Mouse (Mus musculus) neural tube, embryonic 11.5 days (tissue): ENCODE data around the gene Tssk2. TPM values are rescaled to one million over a fixed set of nuclear protein-coding genes. Genes with fewer than 3 reads are reported as not detected.

Source experiments
- ATAC-seq: fragments of 200-750 bp; cut with Nextera tagmentation; 2 replicates; pipeline ENCODE4 v1.8.0; 2017; ENCODE audit warnings: moderate number of reproducible peaks, mild to moderate bottlenecking, moderate TSS enrichment, moderate library complexity; ENCODE audit not compliant: insufficient read depth, low FRiP score, low TSS enrichment
- DNase-seq: peaks from one replicate; pipeline ENCODE4 v3.0.0-alpha.2; 2015; ENCODE audit warnings: low spot score
- H3K27ac ChIP-seq: fragments of 300-500 bp; sonication (generic); 2 replicates; pipeline ENCODE4 v1.5.1; 2014; ENCODE audit warnings: low read depth, mild to moderate bottlenecking, low read length
- H3K27me3 ChIP-seq: fragments of 300-500 bp; sonication (generic); 2 replicates; pipeline ENCODE4 v1.6.1; 2014; ENCODE audit warnings: mild to moderate bottlenecking, low read length, mixed read lengths; ENCODE audit not compliant: control insufficient read depth, insufficient read depth
- H3K36me3 ChIP-seq: fragments of 300-500 bp; sonication (generic); 2 replicates; pipeline ENCODE4 v1.6.1; 2014; ENCODE audit warnings: mild to moderate bottlenecking, low read length, moderate library complexity, mixed read lengths; ENCODE audit not compliant: control insufficient read depth, insufficient read depth
- H3K4me1 ChIP-seq: fragments of 300-500 bp; sonication (generic); 2 replicates; pipeline ENCODE4 v1.6.1; 2014; ENCODE audit warnings: low read length, mixed read lengths; ENCODE audit not compliant: control insufficient read depth, insufficient read depth
- H3K4me2 ChIP-seq: fragments of 300-500 bp; sonication (generic); 2 replicates; pipeline ENCODE4 v1.6.1; 2014; ENCODE audit warnings: low read depth, mild to moderate bottlenecking, moderate library complexity
- H3K4me3 ChIP-seq: fragments of 300-500 bp; sonication (generic); 2 replicates; pipeline ENCODE4 v1.5.1; 2014; ENCODE audit warnings: low read depth, low read length
- H3K9ac ChIP-seq: fragments of 300-500 bp; sonication (generic); 2 replicates; pipeline ENCODE4 v1.6.1; 2014; ENCODE audit warnings: mild to moderate bottlenecking, low read length
- H3K9me3 ChIP-seq: fragments of 300-500 bp; sonication (generic); 2 replicates; pipeline ENCODE4 v1.6.1; 2016; ENCODE audit warnings: low read length; ENCODE audit not compliant: control insufficient read depth
- WGBS: fragments of 180-500 bp; shearing (Covaris S2); extraction: QIAGEN DNeasy Blood & Tissue Kit; methylation state at CpG from one replicate; pipeline ENCODE4 v1.1.7; 2014; 5-methylcytosine and 5-hydroxymethylcytosine counted together
- polyA plus RNA-seq: library from polyadenylated mRNA; unstranded; fragments of >200 nt; fragmentation: Nextera tagmentation; extraction: Ambion mirVana; gene quantifications from 2 replicates; pipeline ENCODE4 v1.2.1, GENCODE M21; 2014

Tssk2 gene
- polyA plus RNA-seq, 1 experiment from 2014 or later: 0.28 TPM

- DNase-seq: no peak
These were observed 32.7 kb upstream of the Tssk2 start for GRCm38 (mm10) chr16:17865770-17866169.

GRCm38 (mm10) chr16:17871248-17871647 lies 27.2 kb upstream of the Tssk2 start:
- no peak for ATAC-seq
- Histone ChIP-seq H3K27ac (no peak overlapping the region), H3K27me3 (no peaks in the 10 kb centered on the region), H3K9ac (no peak overlapping the region), H3K4me3 (no peak overlapping the region), H3K9me3 (no peaks in the 10 kb centered on the region), H3K4me1 (no peaks in the 10 kb centered on the region), H3K36me3 (0 out of 2 replicates have a peak, but pooled peaks cover 5% of the 10 kb centered on the region), H3K4me2 (no peak overlapping the region)
- WGBS: 90% methylated on average over 5 of the region's 5 CpGs
- DNase-seq: no peak

More at GRCm38 (mm10) chr16:17865770-17866169, 32.7 kb upstream of the Tssk2 start:
- H3K4me2 ChIP-seq: no peak overlapping the region
- 77% methylated on average over 6 of the region's 6 CpGs for WGBS
- H3K36me3 ChIP-seq: 0 out of 2 replicates have a peak, but pooled peaks cover 5% of the 10 kb centered on the region
- no peaks in the 10 kb centered on the region for H3K27me3 ChIP-seq
- no peaks in the 10 kb centered on the region for H3K4me1 ChIP-seq
- H3K9ac ChIP-seq: no peak overlapping the region
- no peak overlapping the region for H3K4me3 ChIP-seq
- no peak for ATAC-seq
- no peak overlapping the region for H3K27ac ChIP-seq
- no peaks in the 10 kb centered on the region for H3K9me3 ChIP-seq

GRCm38 (mm10) chr16:17872995-17873394 lies 25.4 kb upstream of the Tssk2 start:
- no peak overlapping the region for H3K4me3 ChIP-seq
- WGBS: 73% methylated on average over 4 of the region's 4 CpGs
- DNase-seq (no peak), ATAC-seq (no peak)
- H3K36me3 ChIP-seq: peaks cover 7% of the 10 kb centered on the region
- H3K4me1 ChIP-seq: no peaks in the 10 kb centered on the region
- H3K27me3 ChIP-seq: no peaks in the 10 kb centered on the region
- H3K27ac ChIP-seq: no peak overlapping the region
- H3K9ac ChIP-seq: no peak overlapping the region
- H3K9me3 ChIP-seq: no peaks in the 10 kb centered on the region
- no peak overlapping the region for H3K4me2 ChIP-seq

GRCm38 (mm10) chr16:17875174-17875573 lies 23.3 kb upstream of the Tssk2 start:
- Histone ChIP-seq H3K27ac (no peak overlapping the region), H3K4me3 (no peak overlapping the region), H3K9me3 (no peaks in the 10 kb centered on the region), H3K9ac (no peak overlapping the region), H3K27me3 (no peaks in the 10 kb centered on the region), H3K4me1 (no peaks in the 10 kb centered on the region), H3K36me3 (peaks cover 2% of the 10 kb centered on the region), H3K4me2 (no peak overlapping the region)
- no peak for DNase-seq
- WGBS: 88% methylated on average over 4 of the region's 4 CpGs
- ATAC-seq: no peak

DNA sequence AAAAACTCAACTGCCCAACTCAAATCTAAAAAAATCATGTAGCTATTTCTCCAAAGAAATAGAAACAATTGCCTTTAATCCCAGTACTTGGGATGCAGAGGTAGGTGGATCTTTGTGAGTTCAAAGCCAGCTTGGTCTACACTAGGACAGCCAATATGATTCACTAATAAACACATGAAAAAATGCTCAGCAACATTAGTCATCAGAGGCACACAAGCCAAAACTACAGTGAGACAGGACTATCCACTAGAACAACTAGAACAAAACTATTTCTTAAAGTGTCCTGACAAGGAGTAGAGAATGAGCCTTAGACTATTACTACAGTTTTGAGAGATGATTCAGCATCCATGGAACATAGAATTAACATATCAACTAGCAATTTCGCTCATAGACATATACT lies 22.3 kb upstream of the Tssk2 start:
- Histone ChIP-seq H3K27ac (no peak overlapping the region), H3K4me1 (no peaks in the 10 kb centered on the region), H3K27me3 (no peaks in the 10 kb centered on the region), H3K36me3 (peaks cover 2% of the 10 kb centered on the region), H3K4me3 (no peak overlapping the region), H3K9ac (no peak overlapping the region), H3K4me2 (no peak overlapping the region), H3K9me3 (no peaks in the 10 kb centered on the region)
- ATAC-seq: no peak
- no peak for DNase-seq
- WGBS: 89% methylated on average over 1 of the region's 1 CpGs

DNA sequence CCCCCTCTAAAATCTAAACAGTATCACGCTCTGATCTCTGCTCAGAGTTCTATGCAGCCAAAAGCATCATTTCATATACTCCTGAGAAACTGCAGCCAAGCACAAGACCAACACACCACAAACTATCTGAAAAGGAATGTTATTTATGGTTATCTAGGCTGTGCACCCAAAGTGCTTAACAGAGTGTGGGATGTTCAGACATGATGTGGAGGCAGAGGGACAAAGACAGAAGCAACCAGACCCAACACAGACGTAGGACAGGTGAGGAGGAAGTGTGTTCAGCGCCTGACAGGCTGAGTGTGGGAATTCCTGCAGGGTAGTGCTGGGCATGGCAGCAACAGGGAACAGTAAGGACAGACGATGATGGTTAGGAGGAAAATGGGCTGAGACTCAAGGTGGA lies 18.9 kb upstream of the Tssk2 start:
- WGBS: 90% methylated on average over 4 of the region's 4 CpGs

DNA sequence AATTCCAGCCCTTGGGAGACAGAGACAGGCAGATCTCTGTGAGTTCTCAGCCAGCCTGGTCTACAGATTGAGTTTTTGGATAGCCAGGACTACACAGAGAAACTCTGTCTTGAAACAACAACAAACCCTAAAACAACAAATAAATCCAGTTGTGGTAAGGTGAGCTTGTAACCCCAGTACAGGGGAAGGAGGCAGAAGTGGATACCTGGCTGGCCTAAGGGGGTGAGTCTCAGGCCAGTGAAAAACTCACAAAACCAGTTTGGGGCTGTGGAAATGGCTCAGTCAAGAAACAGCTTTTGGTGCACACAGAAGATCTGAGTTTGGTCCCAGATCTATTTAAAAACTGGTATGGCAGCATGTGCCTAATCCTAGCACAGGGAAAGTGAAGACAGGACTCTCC lies 16.2 kb upstream of the Tssk2 start:
- H3K4me1 ChIP-seq: no peaks in the 10 kb centered on the region
- peaks cover 4% of the 10 kb centered on the region for H3K36me3 ChIP-seq
- no peaks in the 10 kb centered on the region for H3K9me3 ChIP-seq
- no peak for DNase-seq
- no peak overlapping the region for H3K9ac ChIP-seq
- no peak overlapping the region for H3K4me3 ChIP-seq
- H3K4me2 ChIP-seq: no peak overlapping the region
- H3K27me3 ChIP-seq: no peaks in the 10 kb centered on the region
- no peak overlapping the region for H3K27ac ChIP-seq
- no peak for ATAC-seq

More for the DNA sequence above, 18.9 kb upstream of the Tssk2 start:
- no peak for DNase-seq
- Histone ChIP-seq H3K9me3 (no peaks in the 10 kb centered on the region), H3K4me1 (no peaks in the 10 kb centered on the region), H3K27ac (no peak overlapping the region), H3K9ac (no peak overlapping the region), H3K4me3 (no peak overlapping the region), H3K4me2 (no peak overlapping the region), H3K27me3 (no peaks in the 10 kb centered on the region), H3K36me3 (peaks cover 5% of the 10 kb centered on the region)
- no peak for ATAC-seq

DNA sequence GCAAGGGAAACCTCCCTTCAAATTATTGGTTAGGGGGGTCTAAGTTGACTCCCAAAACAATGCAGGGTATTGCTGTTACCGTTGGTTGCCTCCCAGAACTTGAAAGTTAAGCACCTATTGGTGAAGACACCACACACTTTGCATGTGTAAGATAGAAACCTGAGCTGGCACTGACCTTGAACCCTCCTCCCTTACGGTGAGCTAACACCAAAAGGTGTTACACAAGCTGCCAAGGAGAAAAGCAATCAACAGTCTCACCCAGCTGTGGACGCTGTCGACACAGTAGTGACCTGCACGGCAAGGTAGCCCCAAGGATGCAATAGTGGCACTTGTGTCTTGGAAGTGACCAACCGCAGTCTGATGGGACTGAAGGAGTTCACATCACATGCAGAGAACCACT lies 14.3 kb upstream of the Tssk2 start:
- Histone ChIP-seq H3K27ac (no peak overlapping the region), H3K27me3 (no peaks in the 10 kb centered on the region), H3K4me3 (no peak overlapping the region), H3K9ac (no peak overlapping the region), H3K4me2 (no peak overlapping the region), H3K9me3 (no peaks in the 10 kb centered on the region), H3K4me1 (no peaks in the 10 kb centered on the region), H3K36me3 (peaks cover 3% of the 10 kb centered on the region; the same call in 1 of the 2 replicates)
- WGBS: 83% methylated on average over 6 of the region's 6 CpGs
- ATAC-seq (no peak), DNase-seq (no peak)

- DNase-seq (no peak), ATAC-seq (no peak)
- H3K36me3 ChIP-seq: no peaks in the 10 kb centered on the region
- H3K9ac ChIP-seq: no peak overlapping the region; the same call in 1 of the 2 replicates
- no peak overlapping the region for H3K27ac ChIP-seq
- peak overlapping the region; percentile 99 for H3K4me3 ChIP-seq
- H3K9me3 ChIP-seq: no peaks in the 10 kb centered on the region
- H3K27me3 ChIP-seq: no peaks in the 10 kb centered on the region
- peaks cover 8% of the 10 kb centered on the region for H3K4me1 ChIP-seq
- H3K4me2 ChIP-seq: peak overlapping the region; percentile 60
- WGBS: 84% methylated on average over 6 of the region's 6 CpGs
These were observed 8.6 kb upstream of the Tssk2 start for GRCm38 (mm10) chr16:17889689-17890341.
